Mouse (Mus musculus): ENCODE data around the gene Srrm1. TPM values are rescaled to one million over a fixed set of nuclear protein-coding genes. Genes with fewer than 3 reads are reported as not detected.

Srrm1 gene
- total and polyA plus RNA-seq, 3 experiments = 26.9 to 285 (median 138) TPM

GRCm38 (mm10) chr4:135373299-135373698 lies 20.2 kb upstream of the Srrm1 start:
- Histone ChIP-seq H3K9me3 (replicated peaks; ENCODE audit: insufficient read depth, low read length) (no peaks in the 10 kb centered on the region), H3K9ac (ENCODE audit: control insufficient read depth, low read depth, low read length, poor library complexity, severe bottlenecking) (no peak overlapping the region), H3K36me3 (ENCODE audit: control insufficient read depth in 1 of 2, insufficient read depth in 2 of 2, low read length in 2 of 2) (no peaks in the 10 kb centered on the region), H3K4me3 (ENCODE audit: control insufficient read depth in 1 of 2, insufficient read depth in 1 of 2, low read depth in 2 of 2, low read length in 2 of 2) (no peak overlapping the region), H3K27ac (ENCODE audit: control insufficient read depth, low read depth, low read length) (no peak overlapping the region), H3K79me2 (ENCODE audit: control insufficient read depth, insufficient read depth, low read length, poor library complexity) (no peaks in the 10 kb centered on the region), H3K27me3 (ENCODE audit: control insufficient read depth in 1 of 2, insufficient read depth in 2 of 2, low read length in 2 of 2) (peaks cover 0 to 2% of the 10 kb centered on the region in 2 experiments; a peak in 2 of 4 replicates), H3K4me1 (ENCODE audit: control insufficient read depth in 1 of 2, insufficient read depth in 2 of 2, low read length in 2 of 2) (no peaks in the 10 kb centered on the region)
- no peak for TF ChIP-seq USF2 (IDR thresholded peaks at IDR 0.05; ENCODE audit: borderline replicate concordance in 1 of 2, insufficient read depth in 1 of 2, low read depth in 1 of 2, low read length in 2 of 2)
- TF ChIP-seq SMC3 (IDR thresholded peaks at IDR 0.05; ENCODE audit: low read depth, low read length) = 0 out of 2 replicates have a peak, but pooled peaks have one; percentile 34
- TF ChIP-seq CTCF (IDR thresholded peaks at IDR 0.05 in 2 of 3, conservative IDR thresholded peaks at IDR 0.05 in 1 of 3; ENCODE audit: control insufficient read depth in 1 of 3, insufficient read depth in 1 of 3, low read depth in 2 of 3, low read length in 3 of 3, poor library complexity in 1 of 3, severe bottlenecking in 1 of 3) = peak; percentile 34 to 45 (median 37); a peak in 4 of 6 replicates
- TF ChIP-seq NELFE (IDR thresholded peaks at IDR 0.05; ENCODE audit: low read depth, low read length) = no peak
- TF ChIP-seq TAL1 (IDR thresholded peaks at IDR 0.05; ENCODE audit: low read length) = no peak
- no peak for TF ChIP-seq USF1 (IDR thresholded peaks at IDR 0.05; ENCODE audit: low read depth, low read length)
- no peak for TF ChIP-seq HCFC1 (IDR thresholded peaks at IDR 0.05; ENCODE audit: low read depth, low read length)
- peak; percentile 31 for DNase-seq (ENCODE audit: low read depth, low spot score)

DNA sequence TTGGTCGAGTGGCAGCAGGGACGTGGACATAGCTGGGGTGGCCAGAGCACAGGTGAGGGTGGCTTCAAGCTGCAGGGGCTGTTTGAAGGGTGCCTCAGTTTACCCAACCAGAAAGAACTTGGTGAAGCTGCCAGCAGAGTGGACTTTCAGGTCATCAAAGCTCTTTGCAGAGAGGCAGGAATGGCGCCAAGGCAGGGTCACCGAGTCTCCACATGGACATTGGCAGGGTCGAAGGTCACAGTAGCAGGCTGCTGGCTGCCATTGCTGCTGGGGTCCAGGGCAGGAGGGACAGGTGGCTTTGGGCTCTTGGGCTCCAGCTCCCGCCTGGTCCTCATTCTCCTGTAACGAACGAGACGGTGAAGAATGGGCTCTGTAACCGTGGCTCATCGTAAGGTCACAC lies 17.3 kb upstream of the Srrm1 start:
- no peak for DNase-seq (ENCODE audit: low read depth, low spot score)
- Histone ChIP-seq H3K4me3 (ENCODE audit: control insufficient read depth in 1 of 2, insufficient read depth in 1 of 2, low read depth in 2 of 2, low read length in 2 of 2) (no peak overlapping the region), H3K27me3 (ENCODE audit: control insufficient read depth in 1 of 2, insufficient read depth in 2 of 2, low read length in 2 of 2) (peaks cover 0 to 2% of the 10 kb centered on the region in 2 experiments; a peak in 3 of 4 replicates), H3K9ac (ENCODE audit: control insufficient read depth, low read depth, low read length, poor library complexity, severe bottlenecking) (no peak overlapping the region), H3K36me3 (ENCODE audit: control insufficient read depth in 1 of 2, insufficient read depth in 2 of 2, low read length in 2 of 2) (no peaks in the 10 kb centered on the region), H3K9me3 (replicated peaks; ENCODE audit: insufficient read depth, low read length) (no peaks in the 10 kb centered on the region), H3K4me1 (ENCODE audit: control insufficient read depth in 1 of 2, insufficient read depth in 2 of 2, low read length in 2 of 2) (no peaks in the 10 kb centered on the region), H3K27ac (ENCODE audit: control insufficient read depth, low read depth, low read length) (no peak overlapping the region), H3K79me2 (ENCODE audit: control insufficient read depth, insufficient read depth, low read length, poor library complexity) (no peaks in the 10 kb centered on the region)
- TF ChIP-seq ZNF384 (IDR thresholded peaks at IDR 0.05; ENCODE audit: low read depth, low read length) (no peak), RAD21 (IDR thresholded peaks at IDR 0.05; ENCODE audit: low read depth, low read length) (no peak), TAL1 (IDR thresholded peaks at IDR 0.05; ENCODE audit: low read length) (no peak), MYB (IDR thresholded peaks at IDR 0.05; ENCODE audit: low read depth, low read length) (no peak), ELF1 (IDR thresholded peaks at IDR 0.05; ENCODE audit: low read depth, low read length) (no peak), BHLHE40 (IDR thresholded peaks at IDR 0.05; ENCODE audit: borderline replicate concordance, low read depth, low read length) (no peak), JUND (IDR thresholded peaks at IDR 0.05; ENCODE audit: low read depth, low read length) (no peak), MYC (IDR thresholded peaks at IDR 0.05; ENCODE audit: low read depth, low read length) (no peak), SMC3 (IDR thresholded peaks at IDR 0.05; ENCODE audit: low read depth, low read length) (no peak)

- no peaks in the 10 kb centered on the region; a peak in 2 of 4 replicates for H3K27me3 ChIP-seq (ENCODE audit: control insufficient read depth in 1 of 2, insufficient read depth in 2 of 2, low read length in 2 of 2)
- TF ChIP-seq HCFC1 (IDR thresholded peaks at IDR 0.05; ENCODE audit: low read depth, low read length) (no peak), UBTF (IDR thresholded peaks at IDR 0.05; ENCODE audit: borderline replicate concordance, insufficient read depth, low read depth, low read length) (no peak), USF2 (IDR thresholded peaks at IDR 0.05; ENCODE audit: borderline replicate concordance in 1 of 2, insufficient read depth in 1 of 2, low read depth in 1 of 2, low read length in 2 of 2) (no peak), KAT2A (conservative IDR thresholded peaks at IDR 0.05; ENCODE audit: low read depth, low read length) (no peak), NELFE (IDR thresholded peaks at IDR 0.05; ENCODE audit: low read depth, low read length) (no peak), MAX (IDR thresholded peaks at IDR 0.05; ENCODE audit: low read length) (no peak), TAL1 (IDR thresholded peaks at IDR 0.05; ENCODE audit: low read length) (no peak), GABPA (IDR thresholded peaks at IDR 0.05; ENCODE audit: low read depth, low read length) (no peak), ZKSCAN1 (IDR thresholded peaks at IDR 0.05; ENCODE audit: low read depth, low read length) (no peak), USF1 (IDR thresholded peaks at IDR 0.05; ENCODE audit: low read depth, low read length) (no peak), TCF12 (IDR thresholded peaks at IDR 0.05; ENCODE audit: low read depth, low read length) (no peak), ETS1 (IDR thresholded peaks at IDR 0.05; ENCODE audit: low read depth, low read length) (no peak), MYB (IDR thresholded peaks at IDR 0.05; ENCODE audit: low read depth, low read length) (no peak), JUND (IDR thresholded peaks at IDR 0.05; ENCODE audit: low read depth, low read length) (no peak)
- H3K4me3 ChIP-seq (ENCODE audit: control insufficient read depth in 1 of 2, insufficient read depth in 1 of 2, low read depth in 2 of 2, low read length in 2 of 2) = no peak overlapping the region
- DNase-seq (ENCODE audit: low read depth, low spot score) = no peak
- no peak overlapping the region for H3K9ac ChIP-seq (ENCODE audit: control insufficient read depth, low read depth, low read length, poor library complexity, severe bottlenecking)
- H3K4me1 ChIP-seq (ENCODE audit: control insufficient read depth in 1 of 2, insufficient read depth in 2 of 2, low read length in 2 of 2) = 0 out of 4 replicates have a peak, but pooled peaks cover 0 to 4% of the 10 kb centered on the region in 2 experiments
- H3K79me2 ChIP-seq (ENCODE audit: control insufficient read depth, insufficient read depth, low read length, poor library complexity) = no peaks in the 10 kb centered on the region
- no peaks in the 10 kb centered on the region for H3K36me3 ChIP-seq (ENCODE audit: control insufficient read depth in 1 of 2, insufficient read depth in 2 of 2, low read length in 2 of 2)
- no peaks in the 10 kb centered on the region for H3K9me3 ChIP-seq (replicated peaks; ENCODE audit: insufficient read depth, low read length)
- H3K27ac ChIP-seq (ENCODE audit: control insufficient read depth, low read depth, low read length) = no peak overlapping the region
Measured at GRCm38 (mm10) chr4:135362828-135363227, 9.7 kb upstream of the Srrm1 start.
